ENCODE assay signal across 9 mouse cellular contexts in genomic region chr14:59969485-59970134, GRCm38 (mm10).
DNase-seq lines count a peak whose midpoint lies in the region; ATAC-seq and TF ChIP-seq lines count a peak whose summit lies in the region.
"Had no signal": no experiment of that assay in that cellular context is flagged by ENCODE, and none has a peak within 500 bp of the region (broad histone marks: within the 10 kb centered on the region; RNA-seq: fewer than 3 reads in every experiment).

No protein-coding gene starts in this region.

- H3K27me3 ChIP-seq in lung, postnatal 0 days (replicated peaks; ENCODE audit: insufficient read depth, low read length), result no peaks in the 10 kb centered on the region
- no peaks in the 10 kb centered on the region for H3K27me3 ChIP-seq in forebrain, postnatal 0 days (ENCODE audit: insufficient read depth, low read length)
- H3K27me3 ChIP-seq in kidney, postnatal 0 days (ENCODE audit: insufficient read depth, low read length), result no peaks in the 10 kb centered on the region

- no peak overlapping the region for H3K4me2 ChIP-seq in lung, postnatal 0 days (replicated peaks; ENCODE audit: low read depth, low read length)
- H3K4me2 ChIP-seq in forebrain, postnatal 0 days (ENCODE audit: low read depth), result no peak overlapping the region
- no peak overlapping the region for H3K4me2 ChIP-seq in kidney, postnatal 0 days (ENCODE audit: low read length)

- ATAC-seq in lung, postnatal 0 days, result peak; percentile 80
- ATAC-seq in forebrain, postnatal 0 days, result peak; percentile 95
- no peak; the same call in 1 of the 2 replicates for ATAC-seq in kidney, postnatal 0 days (replicated peaks; ENCODE audit: low FRiP score, low read depth)

- H3K27ac ChIP-seq in lung, postnatal 0 days (ENCODE audit: low read length), result no peak overlapping the region
- H3K27ac ChIP-seq in forebrain, postnatal 0 days (ENCODE audit: low read depth, low read length), result no peak overlapping the region
- no peak overlapping the region for H3K27ac ChIP-seq in kidney, postnatal 0 days

- no peaks in the 10 kb centered on the region for H3K4me1 ChIP-seq in lung, postnatal 0 days (ENCODE audit: insufficient read depth, low read depth, low read length)
- peaks cover 6% of the 10 kb centered on the region; the same call in 1 of the 2 replicates for H3K4me1 ChIP-seq in forebrain, postnatal 0 days (ENCODE audit: insufficient read depth)
- 0 out of 2 replicates have a peak, but pooled peaks cover 6% of the 10 kb centered on the region for H3K4me1 ChIP-seq in kidney, postnatal 0 days (replicated peaks; ENCODE audit: insufficient read depth, low read length)

- DNase-seq in lung, postnatal 0 days (ENCODE audit: low spot score), result peak; percentile 72
- no peak for DNase-seq in lung, adult 18-20 months
- DNase-seq in forebrain, postnatal 0 days, result peak; percentile 82
- DNase-seq in kidney, postnatal 0 days (ENCODE audit: low spot score), result peak; percentile 71
- peak; percentile 95 for DNase-seq in retina, postnatal 1 day
- no peak for DNase-seq in thymus, postnatal 10 days (ENCODE audit: low spot score in 2 of 2)
- DNase-seq in left cerebral cortex, adult 9 months (ENCODE audit: low spot score in 2 of 2), result no peak
- no peak for DNase-seq in urinary bladder, adult 2 months (ENCODE audit: low spot score)
- DNase-seq: heart, postnatal 36 days had no signal

- no peak overlapping the region for H3K9ac ChIP-seq in lung, postnatal 0 days (replicated peaks; ENCODE audit: low read depth)
- H3K9ac ChIP-seq in forebrain, postnatal 0 days, result no peak overlapping the region
- H3K9ac ChIP-seq in kidney, postnatal 0 days (ENCODE audit: low read depth, low read length), result no peak overlapping the region

- H3K36me3 ChIP-seq in lung, postnatal 0 days (ENCODE audit: insufficient read depth, low read length), result no peaks in the 10 kb centered on the region
- H3K36me3 ChIP-seq in forebrain, postnatal 0 days (ENCODE audit: insufficient read depth), result no peaks in the 10 kb centered on the region
- H3K36me3 ChIP-seq in kidney, postnatal 0 days (ENCODE audit: insufficient read depth, low read length), result no peaks in the 10 kb centered on the region

- TF ChIP-seq CTCF in lung, postnatal 0 days (IDR thresholded peaks at IDR 0.05), result no peak
- no peak for TF ChIP-seq CTCF in forebrain, postnatal 0 days (IDR thresholded peaks at IDR 0.05; ENCODE audit: low read depth)
- no peak for TF ChIP-seq CTCF in kidney, postnatal 0 days (IDR thresholded peaks at IDR 0.05; ENCODE audit: low read depth)

- H3K9me3 ChIP-seq in lung, postnatal 0 days (ENCODE audit: low read length), result no peaks in the 10 kb centered on the region
- no peaks in the 10 kb centered on the region for H3K9me3 ChIP-seq in forebrain, postnatal 0 days (ENCODE audit: low read length)
- H3K9me3 ChIP-seq in kidney, postnatal 0 days (replicated peaks; ENCODE audit: low read length), result no peaks in the 10 kb centered on the region

- H3K4me3 ChIP-seq in lung, postnatal 0 days (ENCODE audit: low read depth, low read length), result no peak overlapping the region
- H3K4me3 ChIP-seq in forebrain, postnatal 0 days (ENCODE audit: low read depth, low read length), result no peak overlapping the region
- no peak overlapping the region for H3K4me3 ChIP-seq in kidney, postnatal 0 days (replicated peaks; ENCODE audit: low read depth, low read length)

- WGBS in lung, postnatal 0 days, result 31% methylated on average over 7 of the region's 7 CpGs
- WGBS in forebrain, postnatal 0 days, result 9% methylated on average over 7 of the region's 7 CpGs
- 28% methylated on average over 7 of the region's 7 CpGs for WGBS in kidney, postnatal 0 days

- 0 out of 2 replicates have a peak, but pooled peaks have one; percentile 38 for TF ChIP-seq EP300 in lung, postnatal 0 days (IDR thresholded peaks at IDR 0.05)

Comparison
In these comparisons a context has a peak if more than half of its experiments do, and no peak if none do; other contexts are left out.
1. DNase-seq: peak in lung, postnatal 0 days (single experiment), forebrain, postnatal 0 days (single experiment), kidney, postnatal 0 days (single experiment) and retina, postnatal 1 day (single experiment); none in lung, adult 18-20 months (0 of 2), thymus, postnatal 10 days (0 of 2), left cerebral cortex, adult 9 months (0 of 2) and urinary bladder, adult 2 months (single experiment).